Mouse (Mus musculus): Measurements from ENCODE around the gene Hnrnpl.

DNA sequence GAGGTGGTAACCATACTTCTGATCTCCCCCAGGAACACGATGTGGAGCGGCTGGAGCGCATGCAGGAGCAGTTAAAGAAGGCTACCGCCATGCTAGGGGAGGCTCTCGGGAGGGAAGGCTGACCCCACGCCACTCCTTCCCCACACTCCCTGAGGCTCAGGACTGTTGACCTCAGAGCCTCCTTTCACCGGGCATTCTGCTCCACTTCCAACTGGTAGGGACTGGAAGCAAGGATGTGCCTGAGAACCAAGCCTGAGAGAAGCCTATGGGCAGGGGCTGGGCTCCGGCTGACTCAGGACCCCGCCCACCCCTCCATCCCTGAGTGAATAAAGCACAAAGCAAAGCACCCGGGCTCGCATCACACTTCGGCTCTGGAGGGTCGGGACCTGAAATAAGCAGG lies 49.7 kb upstream of the Hnrnpl start:
- TF ChIP-seq POLR2A (IDR thresholded peaks at IDR 0.05; ENCODE audit: borderline replicate concordance, low read depth, low read length): no peak
- TF ChIP-seq CTCF (IDR thresholded peaks at IDR 0.05; ENCODE audit: low read depth, low read length): no peak

Measured in bone marrow macrophage, adult 2 months (primary cell).